In the genomic region with DNA sequence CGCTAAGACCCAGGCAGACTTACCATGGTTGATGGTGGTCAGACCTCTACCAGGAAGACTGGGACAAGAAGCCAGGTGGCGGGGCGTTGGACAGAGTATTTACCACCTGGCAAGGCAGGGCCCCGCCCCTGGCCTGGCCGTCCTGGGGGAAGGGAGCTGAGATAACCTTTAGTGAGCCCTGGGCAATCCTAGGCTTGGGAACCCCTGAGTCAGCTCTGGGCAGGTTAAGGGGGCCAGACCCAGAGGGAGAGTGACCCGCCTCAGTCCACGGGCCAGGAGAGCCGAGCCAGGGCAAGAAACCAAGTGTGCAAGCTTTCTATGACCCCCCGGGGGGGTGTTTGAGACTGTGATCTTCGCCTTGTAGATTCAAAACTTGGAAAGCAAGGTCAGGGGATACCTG, we compare ENCODE assay signal across 30 mouse cellular contexts. TPM values are rescaled to one million over a fixed set of nuclear protein-coding genes. Genes with fewer than 3 reads are reported as not detected.
DNase-seq lines count a peak whose midpoint lies in the region; ATAC-seq and TF ChIP-seq lines count a peak whose summit lies in the region.
"Had no signal": no experiment of that assay in that cellular context is flagged by ENCODE, and none has a peak within 500 bp of the region (broad histone marks: within the 10 kb centered on the region; RNA-seq: fewer than 3 reads in every experiment).

A gene (minus strand): TSS at position 77 of the 400 bp plus-strand sequence.

- DNase-seq in adrenal gland, adult 2 months: peak; percentile 36
- no peak for DNase-seq in adrenal gland, postnatal 36 days
- DNase-seq in kidney, adult 2 months: peak; percentile 75
- no peak for DNase-seq in kidney, postnatal 14 days
- DNase-seq in large intestine, adult 2 months (ENCODE audit: low read depth, low spot score): peak; percentile 29
- DNase-seq in lung, postnatal 10 days: no peak
- DNase-seq in cerebellum, postnatal 25 days: no peak
- DNase-seq: cerebellum, adult 2 months; cerebellum, postnatal 36 days; embryo, embryonic 11 days; heart, postnatal 36 days; lung, adult 2 months; right cerebral cortex, postnatal 14 days; thymus, postnatal 14 days had no signal

- WGBS in kidney, adult 2 months: 76% methylated on average over 10 of the region's 10 CpGs
- WGBS in large intestine, adult 2 months: 54% methylated on average over 10 of the region's 10 CpGs
- 60% methylated on average over 10 of the region's 10 CpGs for WGBS in liver, embryonic 16.5 days (ENCODE audit: insufficient replicate concordance)

- H3K27ac ChIP-seq in kidney, adult 2 months (ENCODE audit: insufficient read depth, low read depth, low read length): peak within 1 kb of the TSS; percentile 67; the same call in 1 of the 2 replicates
- H3K27ac ChIP-seq in liver, embryonic 16.5 days (ENCODE audit: low read length): peak within 1 kb of the TSS; percentile 55
- H3K27ac ChIP-seq: embryonic facial prominence, embryonic 13.5 days; forebrain, embryonic 12.5 days; hindbrain, embryonic 13.5 days; layer of hippocampus, adult 2 months; midbrain, embryonic 13.5 days had no signal

- H3K4me1 ChIP-seq in kidney, adult 2 months (ENCODE audit: control insufficient read depth, insufficient read depth, low read length): no peaks in the 10 kb centered on the region
- H3K4me1 ChIP-seq in liver, embryonic 16.5 days (ENCODE audit: control insufficient read depth, low read depth, low read length): peaks cover 3% of the 10 kb centered on the region
- H3K4me1 ChIP-seq: embryonic facial prominence, embryonic 13.5 days; forebrain, embryonic 12.5 days; hindbrain, embryonic 13.5 days; midbrain, embryonic 13.5 days had no signal

- no peaks in the 10 kb centered on the region for H3K27me3 ChIP-seq in kidney, adult 2 months (replicated peaks; ENCODE audit: control insufficient read depth, insufficient read depth, low read length)
- H3K27me3 ChIP-seq in liver, embryonic 16.5 days (ENCODE audit: control insufficient read depth, insufficient read depth, low read depth, low read length): no peaks in the 10 kb centered on the region; the same call in 1 of the 2 replicates
- H3K27me3 ChIP-seq: embryonic facial prominence, embryonic 13.5 days; forebrain, embryonic 12.5 days; hindbrain, embryonic 13.5 days; midbrain, embryonic 13.5 days had no signal

- no peak for TF ChIP-seq CTCF in kidney, adult 2 months (conservative IDR thresholded peaks at IDR 0.05; ENCODE audit: insufficient read depth, insufficient read length, low read depth, low read length)

- ATAC-seq in liver, embryonic 16.5 days (ENCODE audit: low read depth): peak; percentile 41; the same call in 1 of the 2 replicates
- ATAC-seq: activated CD4-positive, CD25-positive, alpha-beta regulatory T cell, adult 4 months; midbrain, embryonic 13.5 days had no signal

- no peak within 1 kb of the TSS for H3K9ac ChIP-seq in liver, embryonic 16.5 days (ENCODE audit: low read depth, low read length)
- H3K9ac ChIP-seq: embryonic facial prominence, embryonic 13.5 days; forebrain, embryonic 12.5 days; hindbrain, embryonic 13.5 days; midbrain, embryonic 13.5 days had no signal

- H3K4me2 ChIP-seq in liver, embryonic 16.5 days (ENCODE audit: low read depth, low read length): peak within 1 kb of the TSS; percentile 28
- H3K4me2 ChIP-seq: embryonic facial prominence, embryonic 13.5 days; forebrain, embryonic 12.5 days; hindbrain, embryonic 13.5 days; midbrain, embryonic 13.5 days had no signal

- no peak for TF ChIP-seq POLR2A in kidney, adult 2 months (IDR thresholded peaks at IDR 0.05; ENCODE audit: low read depth, low read length)

- no peak within 1 kb of the TSS for H3K4me3 ChIP-seq in kidney, adult 2 months (ENCODE audit: insufficient read depth, low read depth, low read length)
- H3K4me3 ChIP-seq in liver, embryonic 16.5 days (ENCODE audit: low read depth, low read length): 0 out of 2 replicates have a peak within 1 kb of the TSS, but pooled peaks have one; percentile 4
- H3K4me3 ChIP-seq: embryonic facial prominence, embryonic 13.5 days; erythroblast, embryonic 14.5 days; forebrain, embryonic 12.5 days; hindbrain, embryonic 13.5 days; layer of hippocampus, adult 2 months; midbrain, embryonic 13.5 days had no signal

- no peaks in the 10 kb centered on the region for H3K36me3 ChIP-seq in kidney, adult 2 months (ENCODE audit: control insufficient read depth, insufficient read depth, low read length)
- H3K36me3 ChIP-seq in liver, embryonic 16.5 days (ENCODE audit: control insufficient read depth, insufficient read depth): no peaks in the 10 kb centered on the region; the same call in 1 of the 2 replicates
- H3K36me3 ChIP-seq: embryonic facial prominence, embryonic 13.5 days; forebrain, embryonic 12.5 days; hindbrain, embryonic 13.5 days; midbrain, embryonic 13.5 days had no signal

- no peaks in the 10 kb centered on the region for H3K9me3 ChIP-seq in liver, embryonic 16.5 days (replicated peaks; ENCODE audit: control insufficient read depth, low read length)
- H3K9me3 ChIP-seq: forebrain, embryonic 12.5 days; hindbrain, embryonic 13.5 days; midbrain, embryonic 13.5 days had no signal

RNA-seq across cellular contexts. Expression of the gene that starts here (rescaled TPM):
- total RNA-seq in adrenal gland, adult 2 months (2021): 10 to 100 TPM in 1 of 2 experiments, 1 to 10 TPM in 1; 5.0 to 11.2 TPM
- 1.0 and 2.2 TPM in 2 replicates for polyA plus RNA-seq in adrenal gland, adult 2 months (2012; rRNA removed)
- total RNA-seq in adrenal gland, postnatal 36 days (2021): 1 to 10 TPM; 1.6 to 2.4 TPM
- 418 and 439 TPM in 2 replicates for polyA plus RNA-seq in kidney, adult 2 months (2012; rRNA removed)
- polyA plus RNA-seq in large intestine, adult 2 months (2012; rRNA removed): 42.3 and 60.9 TPM in 2 replicates
- 110 and 129 TPM in 2 replicates for polyA plus RNA-seq in liver, embryonic 16.5 days (2015; fragmentation: Nextera tagmentation; extraction: Ambion mirVana)
- total RNA-seq: heart, adult 8-10 months; heart, postnatal 36 days; layer of hippocampus, adult 2 months; layer of hippocampus, postnatal 25 days; left cerebral cortex, postnatal 10 days; megakaryocyte, adult 5-6 weeks had no signal
- polyA plus RNA-seq: activated CD4-positive, CD25-positive, alpha-beta regulatory T cell, adult 4 months; cerebellum, adult 2 months; embryonic facial prominence, embryonic 13.5 days; erythroblast, embryonic 14.5 days; forebrain, embryonic 12.5 days; heart, embryonic 14.5 days; hindbrain, embryonic 13.5 days; limb, embryonic 11.5 days; midbrain, embryonic 13.5 days; neural tube, embryonic 11.5 days; stomach, embryonic 14.5 days had no signal

Comparison
In these comparisons a context has a peak if more than half of its experiments do, and no peak if none do; other contexts are left out.
1. RNA of the gene that starts here (polyA plus RNA-seq): 418 to 439 TPM in kidney, adult 2 months, 110 to 129 TPM in liver, embryonic 16.5 days and 42.3 to 60.9 TPM in large intestine, adult 2 months; 1.0 to 2.2 TPM in adrenal gland, adult 2 months; every median in the first group is over 10 times any median in the second.
2. DNase-seq: peak in adrenal gland, adult 2 months (single experiment), kidney, adult 2 months (single experiment) and large intestine, adult 2 months (single experiment); none in adrenal gland, postnatal 36 days (0 of 2), kidney, postnatal 14 days (single experiment), lung, postnatal 10 days (single experiment) and cerebellum, postnatal 25 days (0 of 2).